ENCODE assay signal across 10 mouse cellular contexts in the genomic region with DNA sequence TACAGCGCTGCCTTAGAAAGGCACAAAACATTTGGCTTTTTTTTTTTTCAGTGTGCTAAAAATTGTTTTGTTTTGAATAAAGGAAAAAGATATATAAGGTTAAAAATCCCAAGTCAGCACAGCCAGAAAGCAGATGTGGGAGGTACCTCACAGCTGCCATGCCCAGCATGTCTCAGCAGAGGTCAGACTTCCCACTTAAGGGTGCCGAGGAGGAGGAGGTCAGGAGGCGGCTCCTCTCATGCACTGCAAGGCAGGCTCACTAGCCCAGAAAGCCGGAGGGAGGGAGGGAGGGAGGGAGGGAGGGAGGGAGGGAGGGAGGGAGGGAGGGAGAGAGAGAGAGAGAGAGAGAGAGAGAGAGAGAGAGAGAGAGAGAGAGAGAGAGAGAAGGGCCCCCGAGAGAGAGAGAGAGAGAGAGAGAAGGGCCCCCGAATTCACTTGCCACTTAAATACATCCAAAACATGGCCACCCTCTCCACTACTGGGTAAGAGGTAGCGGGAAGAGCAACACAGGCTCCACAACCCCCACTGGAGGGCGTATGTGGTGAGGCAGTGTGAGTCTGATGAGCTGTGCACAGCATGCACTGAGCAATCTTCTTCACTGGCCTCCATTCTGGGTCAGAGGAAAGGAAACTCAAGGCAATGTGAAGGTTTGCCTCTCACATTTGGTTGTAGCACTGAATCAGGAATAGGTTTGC. TPM values are rescaled to one million over a fixed set of nuclear protein-coding genes. Genes with fewer than 3 reads are reported as not detected.
DNase-seq lines count a peak whose midpoint lies in the region; TF ChIP-seq lines count a peak whose summit lies in the region.
"Had no signal": no experiment of that assay in that cellular context is flagged by ENCODE, and none has a peak within 500 bp of the region (broad histone marks: within the 10 kb centered on the region; RNA-seq: fewer than 3 reads in every experiment).

No protein-coding gene starts in this region.

- no peaks in the 10 kb centered on the region; the same call in 1 of the 2 replicates for H3K36me3 ChIP-seq in kidney, adult 2 months (ENCODE audit: control insufficient read depth, insufficient read depth, low read length)

- H3K27me3 ChIP-seq in kidney, adult 2 months (replicated peaks; ENCODE audit: control insufficient read depth, insufficient read depth, low read length), result no peaks in the 10 kb centered on the region
- H3K27me3 ChIP-seq: limb, embryonic 12.5 days; Patski had no signal

- WGBS in kidney, adult 2 months, result 27% methylated on average over 7 of the region's 8 CpGs

- H3K27ac ChIP-seq in kidney, adult 2 months (ENCODE audit: insufficient read depth, low read depth, low read length), result peak overlapping the region; percentile 3; the same call in 1 of the 2 replicates
- H3K27ac ChIP-seq: limb, embryonic 12.5 days had no signal

- peak; percentile 95 for DNase-seq in heart, adult 11 months
- DNase-seq in heart, adult 8-10 months (ENCODE audit: low spot score), result no peak
- peak; percentile 38 for DNase-seq in thymus, postnatal 4 days
- no peak for DNase-seq in thymus, postnatal 36 days
- DNase-seq in kidney, adult 2 months, result peak; percentile 67
- DNase-seq in urinary bladder, postnatal 10 days (ENCODE audit: low spot score), result no peak
- DNase-seq in spleen, adult 18-20 months, result no peak
- DNase-seq in frontal cortex, postnatal 10 days (ENCODE audit: low spot score in 2 of 2), result no peak

- peak; percentile 48; the same call in 1 of the 2 replicates for TF ChIP-seq CTCF in kidney, adult 2 months (conservative IDR thresholded peaks at IDR 0.05; ENCODE audit: insufficient read depth, insufficient read length, low read depth, low read length)

- no peaks in the 10 kb centered on the region for H3K4me1 ChIP-seq in kidney, adult 2 months (ENCODE audit: control insufficient read depth, insufficient read depth, low read length)
- H3K4me1 ChIP-seq: limb, embryonic 12.5 days had no signal

- no peak overlapping the region for H3K4me3 ChIP-seq in kidney, adult 2 months (ENCODE audit: insufficient read depth, low read depth, low read length)
- H3K4me3 ChIP-seq: limb, embryonic 12.5 days had no signal

- no peak for TF ChIP-seq POLR2A in kidney, adult 2 months (IDR thresholded peaks at IDR 0.05; ENCODE audit: low read depth, low read length)

RNA-seq across cellular contexts. Expression of a gene that starts 9.9 kb away (rescaled TPM):
- total RNA-seq in heart, adult 8-10 months (2022), result 10 to 100 TPM; 20.5 to 35.2 (median 28.1) TPM
- polyA plus RNA-seq in kidney, adult 2 months (2012; rRNA removed), result 27.9 and 32.8 TPM in 2 replicates

RNA-seq across cellular contexts. Expression of a gene that starts 30.9 kb away (rescaled TPM):
- 1 to 10 TPM; 5.2 to 7.0 (median 6.4) TPM for total RNA-seq in heart, adult 8-10 months (2022)
- 28.8 and 30.9 TPM in 2 replicates for polyA plus RNA-seq in kidney, adult 2 months (2012; rRNA removed)

RNA-seq across cellular contexts. Expression of a gene that starts 30.9 kb away (rescaled TPM):
- total RNA-seq in heart, adult 8-10 months (2022), result under 1 TPM; 0.11 to 0.47 (median 0.30) TPM
- not detected in 2 replicates for polyA plus RNA-seq in kidney, adult 2 months (2012; rRNA removed)

RNA-seq across cellular contexts. Expression of a gene that starts 37.1 kb away (rescaled TPM):
- total RNA-seq in heart, adult 8-10 months (2022), result 10 to 100 TPM in 1 of 4 experiments, 1 to 10 TPM in 3; 7.6 to 12.9 (median 8.9) TPM
- polyA plus RNA-seq in kidney, adult 2 months (2012; rRNA removed), result 16.8 and 19.6 TPM in 2 replicates

RNA-seq across cellular contexts. Expression of a gene that starts 42.6 kb away (rescaled TPM):
- total RNA-seq in heart, adult 8-10 months (2022), result not detected
- polyA plus RNA-seq in kidney, adult 2 months (2012; rRNA removed), result 4.4 and 5.4 TPM in 2 replicates

Comparison
In these comparisons a context has a peak if more than half of its experiments do, and no peak if none do; other contexts are left out.
1. DNase-seq: peak in heart, adult 11 months (single experiment), thymus, postnatal 4 days (single experiment) and kidney, adult 2 months (single experiment); none in heart, adult 8-10 months (single experiment), thymus, postnatal 36 days (0 of 2), urinary bladder, postnatal 10 days (single experiment), spleen, adult 18-20 months (0 of 2) and frontal cortex, postnatal 10 days (0 of 2).